Mouse (Mus musculus) CH12.LX (cell line): ENCODE results near the gene Prr5l.

Experiments used
- CTCF ChIP-seq, 2 experiments: IDR thresholded peaks in 1 of 2; conservative IDR thresholded peaks in 1 of 2; 2 replicates each; pipeline ENCODE4 v1.5.1; 2011 to 2012; ENCODE audit warnings: low read depth in 2 of 2, low read length in 2 of 2, improper control_type of control experiment in 1 of 2, inconsistent platforms in 1 of 2, mild to moderate bottlenecking in 1 of 2, moderate library complexity in 1 of 2
- E2F4 ChIP-seq: IDR thresholded peaks from 2 replicates; pipeline ENCODE4 v1.6.1; 2011; ENCODE audit warnings: low read depth, low read length, improper control_type of control experiment; ENCODE audit not compliant: insufficient replicate concordance
- ETS1 ChIP-seq: conservative IDR thresholded peaks from 2 replicates; pipeline ENCODE4 v1.6.1; 2012; ENCODE audit warnings: low read depth, mild to moderate bottlenecking, inconsistent platforms, low read length, improper control_type of control experiment, moderate library complexity
- GABPA ChIP-seq: IDR thresholded peaks from 2 replicates; pipeline ENCODE4 v1.6.1; 2012; ENCODE audit warnings: low read depth, low read length, improper control_type of control experiment, inconsistent platforms; ENCODE audit not compliant: insufficient replicate concordance
- HCFC1 ChIP-seq: IDR thresholded peaks from 2 replicates; pipeline ENCODE4 v1.6.1; 2012; ENCODE audit warnings: low read depth, mild to moderate bottlenecking, inconsistent platforms, low read length, improper control_type of control experiment
- JUND ChIP-seq: conservative IDR thresholded peaks from 2 replicates; pipeline ENCODE4 v1.6.1; 2011; ENCODE audit warnings: low read depth, low read length, improper control_type of control experiment
- MEF2A ChIP-seq: IDR thresholded peaks from 2 replicates; pipeline ENCODE4 v1.6.1; 2014; ENCODE audit warnings: low read depth, mild to moderate bottlenecking, inconsistent platforms, low read length, improper control_type of control experiment, borderline replicate concordance
- NELFE ChIP-seq: IDR thresholded peaks from 2 replicates; pipeline ENCODE4 v1.6.1; 2011; ENCODE audit warnings: low read depth, low read length, improper control_type of control experiment
- NRF1 ChIP-seq: IDR thresholded peaks from 2 replicates; pipeline ENCODE4 v1.6.1; 2014; ENCODE audit warnings: low read depth, mild to moderate bottlenecking, inconsistent platforms, low read length, improper control_type of control experiment, moderate library complexity
- POLR2A ChIP-seq: IDR thresholded peaks from 2 replicates; pipeline ENCODE4 v1.6.1; 2011; ENCODE audit warnings: low read depth, mild to moderate bottlenecking, improper control_type of control experiment, low read length
- RAD21 ChIP-seq: IDR thresholded peaks from 2 replicates; pipeline ENCODE4 v1.6.1; 2011; ENCODE audit warnings: low read depth, mild to moderate bottlenecking, low read length, improper control_type of control experiment, moderate library complexity
- SIN3A ChIP-seq: IDR thresholded peaks from 2 replicates; pipeline ENCODE4 v1.6.1; 2012; ENCODE audit warnings: low read length, improper control_type of control experiment, inconsistent platforms
- SMC3 ChIP-seq: IDR thresholded peaks from 2 replicates; pipeline ENCODE4 v1.6.1; 2011; ENCODE audit warnings: low read depth, low read length, improper control_type of control experiment
- ZKSCAN1 ChIP-seq: IDR thresholded peaks from 2 replicates; pipeline ENCODE4 v1.6.1; 2012; ENCODE audit warnings: low read depth, inconsistent platforms, low read length, improper control_type of control experiment, borderline replicate concordance

- TF ChIP-seq CTCF (conservative IDR thresholded peaks at IDR 0.05 in 1 of 2, IDR thresholded peaks at IDR 0.05 in 1 of 2; ENCODE audit: low read depth in 2 of 2, low read length in 2 of 2), result no peak
- TF ChIP-seq ZKSCAN1, result no peak
- TF ChIP-seq NRF1, result no peak
- no peak for TF ChIP-seq RAD21
- TF ChIP-seq POLR2A, result no peak
- no peak for TF ChIP-seq NELFE
- TF ChIP-seq SMC3, result no peak
- no peak for TF ChIP-seq MEF2A
- TF ChIP-seq JUND, result no peak
- no peak for TF ChIP-seq ETS1
- TF ChIP-seq SIN3A, result no peak
- no peak for TF ChIP-seq E2F4
- no peak for TF ChIP-seq GABPA
- TF ChIP-seq HCFC1, result no peak
Measured at GRCm38 (mm10) chr2:101752979-101753378, 129.8 kb downstream of the Prr5l start.
